Mouse (Mus musculus): ENCODE data around the gene Col6a1.

DNA sequence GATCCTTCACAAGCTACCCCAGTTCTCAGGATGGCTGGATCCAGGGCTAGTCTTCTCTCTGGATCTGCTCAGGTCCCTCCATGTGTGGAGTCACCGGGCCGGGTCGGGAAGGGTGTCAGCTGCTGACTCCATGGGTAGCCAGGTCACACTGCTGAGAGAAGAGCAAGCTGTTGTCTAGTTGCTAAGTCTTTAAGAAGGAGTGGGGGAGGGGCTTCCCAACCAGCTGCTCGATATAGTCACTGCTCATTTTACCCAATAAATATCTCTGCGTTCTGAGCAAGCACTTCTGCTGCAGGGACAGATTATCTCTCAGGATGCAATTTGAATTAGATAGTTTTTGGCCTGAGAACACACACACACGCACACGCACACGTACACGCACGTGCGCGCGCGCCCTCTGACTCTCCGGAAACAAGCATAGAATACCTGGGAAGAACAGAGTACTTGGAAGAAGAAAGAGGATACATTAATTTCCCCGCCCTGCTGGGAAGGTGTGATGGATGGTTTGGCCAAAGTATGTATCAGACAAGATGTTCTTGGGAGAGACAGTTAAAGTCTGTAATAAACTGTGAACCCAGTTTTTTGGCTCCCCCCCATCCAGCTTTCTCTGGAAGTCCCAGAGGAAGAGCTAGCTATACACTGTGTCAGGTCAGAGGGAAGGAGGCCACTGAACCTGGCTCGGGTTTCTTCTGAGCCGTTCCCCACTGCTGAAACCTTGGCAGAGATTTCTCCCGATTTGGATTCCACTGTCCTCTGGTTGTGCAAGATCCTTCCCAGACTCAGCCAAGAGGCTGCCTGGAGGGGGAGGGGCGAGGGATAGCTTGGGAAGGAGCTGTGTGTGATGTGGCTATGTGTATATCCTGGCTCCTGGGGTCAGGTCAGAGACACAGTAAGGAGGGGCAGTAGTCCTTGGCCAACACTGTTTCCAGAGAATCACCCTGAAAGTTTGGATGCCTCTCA, 61.5 kb downstream of the Col6a1 start:
- TF ChIP-seq GATA1 (IDR thresholded peaks at IDR 0.05; ENCODE audit: borderline replicate concordance, low read length), result no peak
- no peak for TF ChIP-seq FLI1 (IDR thresholded peaks at IDR 0.05; ENCODE audit: low read length)
